Mouse (Mus musculus): Measurements from ENCODE around the gene Svop. TPM values are rescaled to one million over a fixed set of nuclear protein-coding genes. Genes with fewer than 3 reads are reported as not detected.

Gene Svop
- polyA plus RNA-seq, 1 experiment = 0.35 TPM

GRCm38 (mm10) chr5:113993031-113993486, 98.3 kb downstream of the Svop start:
- Histone ChIP-seq H3K27ac (ENCODE audit: insufficient read depth, low read length) (peak overlapping the region; percentile 97), H3K4me3 (ENCODE audit: insufficient read depth, low read length) (peak overlapping the region; percentile 69), H3K4me1 (ENCODE audit: control insufficient read depth, insufficient read depth, low read length) (peaks cover 23% of the 10 kb centered on the region)
- TF ChIP-seq CTCF (IDR thresholded peaks at IDR 0.05; ENCODE audit: borderline replicate concordance, insufficient read depth, low read length) = no peak
- 0 out of 2 replicates have a peak, but pooled peaks have one; percentile 2 for TF ChIP-seq POLR2A (IDR thresholded peaks at IDR 0.05; ENCODE audit: low read depth, low read length)

DNA sequence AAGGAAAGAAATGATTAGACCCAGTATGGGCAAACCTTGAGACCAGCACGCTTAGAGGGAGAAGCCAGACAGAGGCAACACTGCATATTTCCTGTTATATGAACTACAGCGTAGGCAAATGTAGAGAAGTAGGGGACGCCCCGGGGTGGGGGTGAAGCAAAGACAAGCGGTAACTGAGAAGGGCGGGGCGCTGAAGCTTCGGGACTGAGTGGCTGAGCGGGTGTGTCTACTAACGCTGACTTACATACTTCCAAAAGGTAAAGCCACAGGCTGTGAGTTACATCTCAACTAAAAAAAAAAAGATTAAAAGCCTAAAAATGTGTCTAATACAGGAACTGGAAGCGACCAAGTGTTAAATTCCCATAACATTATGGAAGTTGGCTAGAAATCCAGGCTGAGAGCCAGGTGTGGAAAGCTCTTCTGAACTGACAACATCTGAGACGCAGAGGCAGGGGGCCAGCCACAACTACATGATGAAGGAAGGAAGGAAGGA, 99.0 kb downstream of the Svop start:
- Histone ChIP-seq H3K4me3 (ENCODE audit: insufficient read depth, low read length) (peak overlapping the region; percentile 69), H3K27ac (ENCODE audit: insufficient read depth, low read length) (peak overlapping the region; percentile 97), H3K4me1 (ENCODE audit: control insufficient read depth, insufficient read depth, low read length) (peaks cover 23% of the 10 kb centered on the region)
- TF ChIP-seq POLR2A (IDR thresholded peaks at IDR 0.05; ENCODE audit: low read depth, low read length) = 0 out of 2 replicates have a peak, but pooled peaks have one; percentile 8
- no peak for TF ChIP-seq CTCF (IDR thresholded peaks at IDR 0.05; ENCODE audit: borderline replicate concordance, insufficient read depth, low read length)

DNA sequence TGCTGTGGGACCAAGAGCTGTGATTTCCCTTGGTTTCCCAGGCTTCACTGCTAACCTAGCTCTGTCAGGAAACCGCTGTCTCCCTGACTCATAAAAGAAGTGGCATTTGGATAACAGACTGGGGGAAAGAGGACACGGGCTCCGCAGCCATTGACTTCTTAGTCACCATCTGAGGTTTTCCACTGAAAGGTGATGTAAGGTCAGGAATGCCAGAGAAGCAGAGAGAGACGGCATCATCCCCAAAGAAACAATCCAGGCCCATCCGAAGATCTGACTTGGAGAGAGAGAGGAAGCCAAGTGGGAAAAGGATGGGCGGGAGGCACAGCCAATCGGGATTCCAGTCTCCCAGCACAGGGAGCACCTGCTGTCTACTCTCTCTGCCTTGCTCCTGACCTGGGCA, 100.2 kb downstream of the Svop start:
- no peak for TF ChIP-seq POLR2A (IDR thresholded peaks at IDR 0.05; ENCODE audit: low read depth, low read length)
- no peak for TF ChIP-seq CTCF (IDR thresholded peaks at IDR 0.05; ENCODE audit: borderline replicate concordance, insufficient read depth, low read length)

GRCm38 (mm10) chr5:113990593-113990992, 100.8 kb downstream of the Svop start:
- H3K4me3 ChIP-seq (ENCODE audit: insufficient read depth, low read length) = no peak overlapping the region
- peaks cover 25% of the 10 kb centered on the region for H3K4me1 ChIP-seq (ENCODE audit: control insufficient read depth, insufficient read depth, low read length)
- TF ChIP-seq POLR2A (IDR thresholded peaks at IDR 0.05; ENCODE audit: low read depth, low read length) = no peak
- no peak for TF ChIP-seq CTCF (IDR thresholded peaks at IDR 0.05; ENCODE audit: borderline replicate concordance, insufficient read depth, low read length)
- H3K27ac ChIP-seq (ENCODE audit: insufficient read depth, low read length) = peak overlapping the region; percentile 49; the same call in 1 of the 2 replicates

More for the DNA sequence above, 100.2 kb downstream of the Svop start:
- no peak overlapping the region for H3K4me3 ChIP-seq (ENCODE audit: insufficient read depth, low read length)
- peaks cover 21% of the 10 kb centered on the region for H3K4me1 ChIP-seq (ENCODE audit: control insufficient read depth, insufficient read depth, low read length)
- peak overlapping the region; percentile 49; the same call in 1 of the 2 replicates for H3K27ac ChIP-seq (ENCODE audit: insufficient read depth, low read length)

GRCm38 (mm10) chr5:113989437-113990024, 101.8 kb downstream of the Svop start:
- TF ChIP-seq POLR2A (IDR thresholded peaks at IDR 0.05; ENCODE audit: low read depth, low read length) (no peak), CTCF (IDR thresholded peaks at IDR 0.05; ENCODE audit: borderline replicate concordance, insufficient read depth, low read length) (no peak)
- H3K4me3 ChIP-seq (ENCODE audit: insufficient read depth, low read length) = no peak overlapping the region
- H3K27ac ChIP-seq (ENCODE audit: insufficient read depth, low read length) = no peak overlapping the region
- peaks cover 25% of the 10 kb centered on the region for H3K4me1 ChIP-seq (ENCODE audit: control insufficient read depth, insufficient read depth, low read length)

DNA sequence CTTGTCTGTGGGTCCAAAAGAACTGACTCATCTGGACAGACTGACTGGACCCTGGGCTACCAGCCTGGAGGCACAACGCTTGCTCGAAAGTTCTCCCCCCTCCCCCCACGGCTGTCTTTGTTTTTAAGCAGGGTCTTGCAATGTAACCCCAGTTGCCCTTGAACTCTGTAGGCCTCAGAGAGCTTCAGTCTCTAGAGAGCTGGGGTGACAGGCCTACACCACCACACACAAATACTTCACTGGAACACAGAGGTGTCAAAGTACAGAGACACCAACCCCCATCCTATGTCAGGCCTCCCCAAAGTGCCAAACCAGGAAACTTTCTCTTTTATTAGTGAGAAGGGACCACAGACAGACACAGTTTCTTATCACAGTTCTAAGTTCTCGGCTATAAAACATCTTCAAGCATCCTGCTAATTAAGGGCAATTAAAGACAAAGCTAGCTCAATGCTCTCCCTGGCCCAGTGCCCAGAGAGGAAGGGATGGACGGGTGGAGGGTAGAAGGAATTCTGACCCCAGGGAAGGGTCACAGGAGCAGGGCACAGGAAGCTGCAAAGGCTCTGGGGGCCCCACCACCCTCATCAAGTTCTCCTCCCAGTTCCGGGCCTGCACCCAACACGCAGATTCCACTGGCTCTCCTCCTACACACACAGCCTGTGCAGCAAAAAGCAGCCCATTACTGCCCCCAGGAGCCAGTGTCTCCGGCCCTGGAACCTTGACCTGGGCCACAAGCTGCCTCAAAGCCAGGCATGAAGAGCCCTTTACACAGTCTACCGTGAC, 105.0 kb downstream of the Svop start:
- peak overlapping the region; percentile 27; the same call in 1 of the 2 replicates for H3K27ac ChIP-seq (ENCODE audit: insufficient read depth, low read length)
- H3K4me3 ChIP-seq (ENCODE audit: insufficient read depth, low read length) = no peak overlapping the region
- TF ChIP-seq CTCF (IDR thresholded peaks at IDR 0.05; ENCODE audit: borderline replicate concordance, insufficient read depth, low read length) (no peak), POLR2A (IDR thresholded peaks at IDR 0.05; ENCODE audit: low read depth, low read length) (no peak)
- peaks cover 22% of the 10 kb centered on the region for H3K4me1 ChIP-seq (ENCODE audit: control insufficient read depth, insufficient read depth, low read length)

GRCm38 (mm10) chr5:113985737-113986136, 105.6 kb downstream of the Svop start:
- no peak for TF ChIP-seq POLR2A (IDR thresholded peaks at IDR 0.05; ENCODE audit: low read depth, low read length)
- TF ChIP-seq CTCF (IDR thresholded peaks at IDR 0.05; ENCODE audit: borderline replicate concordance, insufficient read depth, low read length) = no peak
- Histone ChIP-seq H3K4me1 (ENCODE audit: control insufficient read depth, insufficient read depth, low read length) (peaks cover 15% of the 10 kb centered on the region; the same call in 1 of the 2 replicates), H3K4me3 (ENCODE audit: insufficient read depth, low read length) (no peak overlapping the region), H3K27ac (ENCODE audit: insufficient read depth, low read length) (0 out of 2 replicates have a peak overlapping the region, but pooled peaks have one; percentile 27)

GRCm38 (mm10) chr5:113984025-113984740, 107.2 kb downstream of the Svop start:
- peaks cover 7% of the 10 kb centered on the region; the same call in 1 of the 2 replicates for H3K4me1 ChIP-seq (ENCODE audit: control insufficient read depth, insufficient read depth, low read length)
- no peak overlapping the region for H3K4me3 ChIP-seq (ENCODE audit: insufficient read depth, low read length)
- TF ChIP-seq POLR2A (IDR thresholded peaks at IDR 0.05; ENCODE audit: low read depth, low read length) = no peak
- TF ChIP-seq CTCF (IDR thresholded peaks at IDR 0.05; ENCODE audit: borderline replicate concordance, insufficient read depth, low read length) = no peak
- no peak overlapping the region for H3K27ac ChIP-seq (ENCODE audit: insufficient read depth, low read length)

DNA sequence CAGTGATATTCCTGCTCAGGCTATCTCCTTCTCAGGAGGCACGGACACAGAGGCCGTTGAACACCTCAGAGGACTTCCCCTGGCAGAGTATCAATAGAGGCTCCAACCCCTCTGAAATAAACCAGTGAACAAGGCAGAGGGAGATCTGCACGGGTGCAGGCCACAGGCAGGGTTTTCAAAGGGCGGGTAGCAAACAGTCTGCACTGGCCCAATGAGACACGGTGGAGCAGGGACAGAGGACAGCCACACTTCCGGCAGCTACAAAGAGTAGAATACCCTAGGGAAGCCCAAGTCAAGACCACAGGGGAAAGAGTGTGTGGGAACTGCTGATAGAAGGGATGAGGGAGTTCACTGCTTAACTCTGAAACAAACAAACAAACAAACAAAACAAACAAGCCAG, 107.8 kb downstream of the Svop start:
- Histone ChIP-seq H3K4me3 (ENCODE audit: insufficient read depth, low read length) (no peak overlapping the region), H3K27ac (ENCODE audit: insufficient read depth, low read length) (no peak overlapping the region), H3K4me1 (ENCODE audit: control insufficient read depth, insufficient read depth, low read length) (peaks cover 7% of the 10 kb centered on the region; the same call in 1 of the 2 replicates)
- TF ChIP-seq POLR2A (IDR thresholded peaks at IDR 0.05; ENCODE audit: low read depth, low read length) (no peak), CTCF (IDR thresholded peaks at IDR 0.05; ENCODE audit: borderline replicate concordance, insufficient read depth, low read length) (no peak)

Measured in embryonic fibroblast, embryonic 13.5 days (primary cell).